Mouse (Mus musculus) natural killer cell, adult 2 months (primary cell): ENCODE results near the gene Cfap97d1.

Source experiments
- DNase-seq, 2 experiments: peaks; one replicate each; pipeline ENCODE4 v3.0.0; 2022; ENCODE audit warnings: low spot score in 2 of 2

Cfap97d1 gene

GRCm38 (mm10) chr11:102008954-102009637 is 25.0 kb downstream of the Cfap97d1 start:
- DNase-seq, result no peak

- DNase-seq, result no peak
These were observed 26.1 kb downstream of the Cfap97d1 start for GRCm38 (mm10) chr11:102010140-102010539.

GRCm38 (mm10) chr11:102011510-102011909 is 27.4 kb downstream of the Cfap97d1 start:
- DNase-seq, result no peak

GRCm38 (mm10) chr11:102013201-102013600 is 29.1 kb downstream of the Cfap97d1 start:
- DNase-seq, result no peak

GRCm38 (mm10) chr11:102015472-102015871 is 31.4 kb downstream of the Cfap97d1 start:
- no peak for DNase-seq

GRCm38 (mm10) chr11:102016136-102016535 is 32.1 kb downstream of the Cfap97d1 start:
- no peak for DNase-seq

GRCm38 (mm10) chr11:102019736-102020135 is 35.7 kb downstream of the Cfap97d1 start:
- DNase-seq, result no peak

GRCm38 (mm10) chr11:102021196-102021595 is 37.1 kb downstream of the Cfap97d1 start:
- no peak for DNase-seq

GRCm38 (mm10) chr11:102023406-102023805 is 39.3 kb downstream of the Cfap97d1 start:
- DNase-seq, result no peak

- no peak for DNase-seq
These were observed 40.1 kb downstream of the Cfap97d1 start for GRCm38 (mm10) chr11:102024084-102024758.

GRCm38 (mm10) chr11:102024875-102025274 is 40.8 kb downstream of the Cfap97d1 start:
- no peak for DNase-seq

- no peak for DNase-seq
These were observed 41.3 kb downstream of the Cfap97d1 start for GRCm38 (mm10) chr11:102025354-102025753.

GRCm38 (mm10) chr11:102025991-102026660 is 42.0 kb downstream of the Cfap97d1 start:
- no peak for DNase-seq

GRCm38 (mm10) chr11:102026694-102027360 is 42.7 kb downstream of the Cfap97d1 start:
- DNase-seq, result no peak

- DNase-seq, result no peak
These were observed 43.4 kb downstream of the Cfap97d1 start for GRCm38 (mm10) chr11:102027361-102028017.

- no peak for DNase-seq
These were observed 44.2 kb downstream of the Cfap97d1 start, which contains the start of gene Mpp3 for GRCm38 (mm10) chr11:102028087-102028816. Gene Mpp3, minus strand, starts transcription at chr11:102028461.

- DNase-seq, result no peak
These were observed 45.2 kb downstream of the Cfap97d1 start for GRCm38 (mm10) chr11:102029304-102029703.

GRCm38 (mm10) chr11:102029966-102030365 is 45.9 kb downstream of the Cfap97d1 start:
- no peak for DNase-seq

- no peak for DNase-seq
These were observed 47.1 kb downstream of the Cfap97d1 start for GRCm38 (mm10) chr11:102031149-102031548.

GRCm38 (mm10) chr11:102033055-102033591 is 49.0 kb downstream of the Cfap97d1 start:
- no peak for DNase-seq

- DNase-seq, result no peak
These were observed 50.8 kb downstream of the Cfap97d1 start for GRCm38 (mm10) chr11:102034887-102035286.
